Mouse (Mus musculus) forebrain, embryonic 11.5 days (tissue): ENCODE measurements around the gene Stxbp6. TPM values are rescaled to one million over a fixed set of nuclear protein-coding genes. Genes with fewer than 3 reads are reported as not detected.

Experiments used
- ATAC-seq: fragments of 200-750 bp; cut with Nextera tagmentation; replicated peaks from 2 replicates; pipeline ENCODE4 v1.8.0; 2017; ENCODE audit warnings: moderate TSS enrichment; ENCODE audit not compliant: low FRiP score
- DNase-seq: peaks from one replicate; pipeline ENCODE4 v3.0.0-alpha.2; 2017; ENCODE audit warnings: low spot score
- H3K27ac ChIP-seq: fragments of 300-500 bp; sonication (generic); 2 replicates; pipeline ENCODE4 v1.5.1; 2014; ENCODE audit warnings: low read depth, low read length
- H3K27me3 ChIP-seq: fragments of 300-500 bp; sonication (generic); 2 replicates; pipeline ENCODE4 v1.6.1; 2014; ENCODE audit warnings: mild to moderate bottlenecking, low read length, mixed read lengths; ENCODE audit not compliant: control insufficient read depth, insufficient read depth
- H3K36me3 ChIP-seq: fragments of 300-500 bp; sonication (generic); 2 replicates; pipeline ENCODE4 v1.6.1; 2014; ENCODE audit warnings: mild to moderate bottlenecking, low read length, moderate library complexity, mixed read lengths; ENCODE audit not compliant: control insufficient read depth, insufficient read depth
- H3K4me1 ChIP-seq: fragments of 300-500 bp; sonication (generic); replicated peaks from 2 replicates; pipeline ENCODE4 v1.6.1; 2014; ENCODE audit warnings: low read length, mixed read lengths; ENCODE audit not compliant: control insufficient read depth, insufficient read depth
- H3K4me2 ChIP-seq: fragments of 300-500 bp; sonication (generic); 2 replicates; pipeline ENCODE4 v1.6.1; 2014; ENCODE audit warnings: low read depth, mild to moderate bottlenecking, low read length, moderate library complexity, mixed read lengths; ENCODE audit not compliant: severe bottlenecking
- H3K4me3 ChIP-seq: fragments of 300-500 bp; sonication (generic); 2 replicates; pipeline ENCODE4 v1.5.1; 2014; ENCODE audit warnings: low read depth, low read length
- H3K9ac ChIP-seq: fragments of 300-500 bp; sonication (generic); 2 replicates; pipeline ENCODE4 v1.6.1; 2014; ENCODE audit warnings: low read length
- H3K9me3 ChIP-seq: fragments of 300-500 bp; sonication (generic); 2 replicates; pipeline ENCODE4 v1.6.1; 2016; ENCODE audit warnings: low read length, mixed read lengths; ENCODE audit not compliant: control insufficient read depth
- WGBS: fragments of 180-500 bp; shearing (Covaris S2); extraction: QIAGEN DNeasy Blood & Tissue Kit; methylation state at CpG from one replicate; pipeline ENCODE4 v1.1.7; 2014; 5-methylcytosine and 5-hydroxymethylcytosine counted together
- polyA plus RNA-seq: library from polyadenylated mRNA; unstranded; fragments of >200 nt; fragmentation: Nextera tagmentation; extraction: Ambion mirVana; gene quantifications from 2 replicates; pipeline ENCODE4 v1.2.1, GENCODE M21; 2014

Gene Stxbp6
- polyA plus RNA-seq, 1 experiment from 2014 or later, result 18.3 TPM

GRCm38 (mm10) chr12:44997422-44997821 is 77.1 kb downstream of the Stxbp6 start:
- H3K9me3 ChIP-seq, result no peaks in the 10 kb centered on the region
- no peak overlapping the region for H3K9ac ChIP-seq
- DNase-seq, result no peak
- H3K27me3 ChIP-seq, result no peaks in the 10 kb centered on the region
- H3K27ac ChIP-seq, result no peak overlapping the region
- H3K4me3 ChIP-seq, result no peak overlapping the region
- 90% methylated on average over 4 of the region's 4 CpGs for WGBS
- ATAC-seq, result no peak
- no peaks in the 10 kb centered on the region for H3K36me3 ChIP-seq
- no peak overlapping the region for H3K4me2 ChIP-seq
- no peaks in the 10 kb centered on the region for H3K4me1 ChIP-seq

GRCm38 (mm10) chr12:44996897-44997296 is 77.6 kb downstream of the Stxbp6 start:
- H3K9me3 ChIP-seq, result no peaks in the 10 kb centered on the region
- H3K9ac ChIP-seq, result no peak overlapping the region
- no peaks in the 10 kb centered on the region for H3K36me3 ChIP-seq
- H3K27me3 ChIP-seq, result no peaks in the 10 kb centered on the region
- H3K27ac ChIP-seq, result no peak overlapping the region
- DNase-seq (no peak), ATAC-seq (no peak)
- H3K4me3 ChIP-seq, result no peak overlapping the region
- WGBS, result 88% methylated on average over 3 of the region's 3 CpGs
- H3K4me2 ChIP-seq, result no peak overlapping the region
- no peaks in the 10 kb centered on the region for H3K4me1 ChIP-seq

- H3K36me3 ChIP-seq, result no peaks in the 10 kb centered on the region
- 85% methylated on average over 2 of the region's 2 CpGs for WGBS
- H3K4me3 ChIP-seq, result no peak overlapping the region
- no peak overlapping the region for H3K9ac ChIP-seq
- no peaks in the 10 kb centered on the region for H3K9me3 ChIP-seq
- ATAC-seq (no peak), DNase-seq (no peak)
- H3K27ac ChIP-seq, result no peak overlapping the region
- H3K27me3 ChIP-seq, result no peaks in the 10 kb centered on the region
- no peaks in the 10 kb centered on the region for H3K4me1 ChIP-seq
- H3K4me2 ChIP-seq, result no peak overlapping the region
Measured at GRCm38 (mm10) chr12:44996274-44996673, 78.2 kb downstream of the Stxbp6 start.

- no peaks in the 10 kb centered on the region for H3K36me3 ChIP-seq
- H3K4me2 ChIP-seq, result no peak overlapping the region
- H3K27ac ChIP-seq, result no peak overlapping the region
- 97% methylated on average over 3 of the region's 3 CpGs for WGBS
- no peak overlapping the region for H3K9ac ChIP-seq
- H3K9me3 ChIP-seq, result no peaks in the 10 kb centered on the region
- 0 out of 2 replicates have a peak, but pooled peaks cover 2% of the 10 kb centered on the region for H3K4me1 ChIP-seq
- ATAC-seq (no peak), DNase-seq (no peak)
- no peak overlapping the region for H3K4me3 ChIP-seq
- no peaks in the 10 kb centered on the region for H3K27me3 ChIP-seq
Measured at GRCm38 (mm10) chr12:44993391-44993790, 81.1 kb downstream of the Stxbp6 start.

GRCm38 (mm10) chr12:44992847-44993246 is 81.7 kb downstream of the Stxbp6 start:
- no peaks in the 10 kb centered on the region for H3K27me3 ChIP-seq
- H3K4me3 ChIP-seq, result no peak overlapping the region
- H3K4me1 ChIP-seq, result 0 out of 2 replicates have a peak, but pooled peaks cover 2% of the 10 kb centered on the region
- H3K27ac ChIP-seq, result no peak overlapping the region
- no peak overlapping the region for H3K9ac ChIP-seq
- no peaks in the 10 kb centered on the region for H3K9me3 ChIP-seq
- DNase-seq, result no peak
- no peaks in the 10 kb centered on the region for H3K36me3 ChIP-seq
- 88% methylated on average over 4 of the region's 4 CpGs for WGBS
- H3K4me2 ChIP-seq, result no peak overlapping the region
- no peak for ATAC-seq

- H3K4me3 ChIP-seq, result no peak overlapping the region
- H3K4me2 ChIP-seq, result no peak overlapping the region
- no peaks in the 10 kb centered on the region for H3K36me3 ChIP-seq
- ATAC-seq (no peak), DNase-seq (no peak)
- no peaks in the 10 kb centered on the region for H3K9me3 ChIP-seq
- 0 out of 2 replicates have a peak, but pooled peaks cover 2% of the 10 kb centered on the region for H3K4me1 ChIP-seq
- no peaks in the 10 kb centered on the region for H3K27me3 ChIP-seq
- no peak overlapping the region for H3K9ac ChIP-seq
- 63% methylated on average over 9 of the region's 9 CpGs for WGBS
- no peak overlapping the region for H3K27ac ChIP-seq
Measured at GRCm38 (mm10) chr12:44990379-44990778, 84.1 kb downstream of the Stxbp6 start.

GRCm38 (mm10) chr12:44989011-44989410 is 85.5 kb downstream of the Stxbp6 start:
- H3K9me3 ChIP-seq, result no peaks in the 10 kb centered on the region
- 82% methylated on average over 4 of the region's 4 CpGs for WGBS
- H3K4me2 ChIP-seq, result no peak overlapping the region
- H3K27me3 ChIP-seq, result no peaks in the 10 kb centered on the region
- ATAC-seq (no peak), DNase-seq (no peak)
- H3K36me3 ChIP-seq, result no peaks in the 10 kb centered on the region
- no peak overlapping the region for H3K27ac ChIP-seq
- H3K4me3 ChIP-seq, result no peak overlapping the region
- H3K9ac ChIP-seq, result no peak overlapping the region
- 0 out of 2 replicates have a peak, but pooled peaks cover 2% of the 10 kb centered on the region for H3K4me1 ChIP-seq

- no peaks in the 10 kb centered on the region for H3K36me3 ChIP-seq
- ATAC-seq (no peak), DNase-seq (no peak)
- H3K9me3 ChIP-seq, result no peaks in the 10 kb centered on the region
- 0 out of 2 replicates have a peak, but pooled peaks cover 2% of the 10 kb centered on the region for H3K4me1 ChIP-seq
- no peaks in the 10 kb centered on the region for H3K27me3 ChIP-seq
- H3K9ac ChIP-seq, result no peak overlapping the region
- no peak overlapping the region for H3K4me3 ChIP-seq
- 91% methylated on average over 1 of the region's 1 CpGs for WGBS
- H3K4me2 ChIP-seq, result no peak overlapping the region
- no peak overlapping the region for H3K27ac ChIP-seq
Measured at GRCm38 (mm10) chr12:44987762-44988161, 86.7 kb downstream of the Stxbp6 start.

GRCm38 (mm10) chr12:44979316-44979848 is 95.1 kb downstream of the Stxbp6 start:
- DNase-seq (no peak), ATAC-seq (no peak)
- H3K4me1 ChIP-seq, result no peaks in the 10 kb centered on the region
- no peak overlapping the region for H3K9ac ChIP-seq
- WGBS, result 89% methylated on average over 5 of the region's 5 CpGs
- no peaks in the 10 kb centered on the region for H3K9me3 ChIP-seq
- no peak overlapping the region for H3K27ac ChIP-seq
- no peaks in the 10 kb centered on the region for H3K36me3 ChIP-seq
- H3K4me2 ChIP-seq, result no peak overlapping the region
- no peaks in the 10 kb centered on the region for H3K27me3 ChIP-seq
- no peak overlapping the region for H3K4me3 ChIP-seq
